Mouse (Mus musculus) adrenal gland, postnatal 36 days (tissue): ENCODE measurements around the gene Ceacam2. TPM values are rescaled to one million over a fixed set of nuclear protein-coding genes. Genes with fewer than 3 reads are reported as not detected.
"Not testable (repeated sequence)": the region's sequence is repeated elsewhere in the genome, so short reads cannot be mapped to it uniquely, and the experiment has no call there.

ENCODE experiments used
- DNase-seq, 2 experiments: peaks; one replicate each; pipeline ENCODE4 v3.0.0; 2021; ENCODE audit warnings: mixed read lengths in 1 of 2
- long read RNA-seq, 2 experiments: library from polyadenylated mRNA; stranded (forward); transcript quantifications; one replicate each; pipeline ENCODE4 v2.0.0; 2021; ENCODE audit warnings: borderline sequencing depth in 2 of 2
- total RNA-seq, 2 experiments: library from RNA; stranded (reverse); gene quantifications; 2 replicates each; pipeline ENCODE4 v1.2.3; 2021

Gene Ceacam2
- total RNA-seq: 1 to 10 TPM; 1.4 to 2.4 TPM
- long read RNA-seq, experiment 1: 0 reads
- long read RNA-seq, experiment 2: 0 reads

GRCm38 (mm10) chr7:25539376-25539907, at the start of gene Ceacam2:
Ceacam2 (minus strand) TSS chr7:25539857.
- not testable (repeated sequence) for DNase-seq

GRCm38 (mm10) chr7:25585351-25586204, 45.9 kb upstream of the Ceacam2 start:
- no peak for DNase-seq

DNA sequence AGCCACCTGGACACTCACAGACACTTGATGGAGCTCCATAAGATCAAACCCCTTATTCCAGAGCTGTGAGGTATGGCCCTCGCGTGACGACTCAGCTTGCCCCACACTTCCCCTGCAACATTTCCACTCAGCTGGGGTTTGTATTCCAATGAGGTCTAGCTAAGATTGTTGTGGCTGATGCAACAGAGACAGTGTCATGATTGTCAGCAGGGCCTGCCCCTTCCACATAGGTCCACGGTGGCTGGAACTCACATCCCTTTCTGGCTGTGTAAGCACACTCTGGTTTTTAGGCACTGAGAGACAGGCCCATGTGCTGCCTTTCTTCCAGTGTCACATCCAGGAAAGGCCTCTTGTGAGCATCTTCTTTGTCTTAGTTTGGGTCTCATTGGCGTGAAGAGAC, 45.0 kb upstream of the Ceacam2 start:
- DNase-seq: no peak

GRCm38 (mm10) chr7:25582301-25582810, 42.7 kb upstream of the Ceacam2 start:
- no peak for DNase-seq

GRCm38 (mm10) chr7:25579441-25579840, 39.8 kb upstream of the Ceacam2 start:
- no peak for DNase-seq

DNA sequence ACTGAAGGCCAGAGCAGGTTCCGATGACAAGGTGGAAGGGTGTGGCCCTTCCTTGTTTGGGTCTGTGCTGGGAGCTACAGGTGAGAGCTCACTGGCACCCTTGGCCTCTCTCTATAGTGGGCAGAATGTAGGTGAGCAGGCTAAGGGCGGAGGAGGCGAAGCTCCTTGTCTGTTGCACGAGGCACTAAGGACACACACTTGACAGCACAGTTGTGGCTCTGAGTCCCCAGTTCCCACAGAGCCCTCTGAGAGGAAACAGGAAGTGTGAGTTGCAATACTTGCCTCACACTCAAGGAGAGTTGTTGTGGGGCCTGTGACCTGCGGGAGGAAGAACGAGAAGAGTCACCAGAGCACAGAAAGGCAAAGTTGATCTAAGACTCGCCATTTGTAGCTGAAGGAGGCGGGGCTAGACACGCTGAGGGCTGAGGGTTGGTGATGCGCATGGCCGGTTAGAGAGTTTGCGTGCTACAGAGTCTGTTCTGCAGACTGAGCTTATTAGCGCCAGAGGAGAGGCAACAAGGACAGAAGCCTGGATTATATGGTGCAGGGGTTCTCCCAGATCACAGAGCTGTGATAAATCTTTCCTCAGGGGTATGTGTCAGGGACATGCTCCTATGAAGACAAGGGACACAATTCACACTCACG, 37.3 kb upstream of the Ceacam2 start:
- not testable (repeated sequence) for DNase-seq

GRCm38 (mm10) chr7:25576308-25576707, 36.7 kb upstream of the Ceacam2 start:
- DNase-seq: not testable (repeated sequence)

GRCm38 (mm10) chr7:25575870-25576269, 36.2 kb upstream of the Ceacam2 start:
- DNase-seq: no peak

GRCm38 (mm10) chr7:25575105-25575504, 35.4 kb upstream of the Ceacam2 start:
- DNase-seq: no peak

DNA sequence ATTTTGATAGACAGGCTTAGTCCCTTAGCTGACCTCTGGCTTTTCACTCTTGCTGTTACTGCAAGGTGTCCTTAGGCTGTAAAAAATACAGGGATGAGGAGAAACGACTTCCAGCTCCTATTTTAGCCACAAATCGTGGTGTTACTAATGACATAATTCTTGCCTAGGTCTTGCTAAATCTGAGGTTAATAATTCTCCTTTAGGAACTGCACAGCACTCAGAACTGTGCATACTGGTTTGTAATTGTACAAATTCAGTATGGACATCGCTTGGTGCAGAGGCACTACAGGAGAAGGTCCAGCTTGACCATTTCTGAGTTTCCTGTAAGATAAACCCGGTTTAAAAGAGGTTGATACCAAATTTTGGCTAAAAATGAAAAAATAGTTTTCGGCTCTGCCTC, 34.1 kb upstream of the Ceacam2 start:
- not testable (repeated sequence) for DNase-seq

DNA sequence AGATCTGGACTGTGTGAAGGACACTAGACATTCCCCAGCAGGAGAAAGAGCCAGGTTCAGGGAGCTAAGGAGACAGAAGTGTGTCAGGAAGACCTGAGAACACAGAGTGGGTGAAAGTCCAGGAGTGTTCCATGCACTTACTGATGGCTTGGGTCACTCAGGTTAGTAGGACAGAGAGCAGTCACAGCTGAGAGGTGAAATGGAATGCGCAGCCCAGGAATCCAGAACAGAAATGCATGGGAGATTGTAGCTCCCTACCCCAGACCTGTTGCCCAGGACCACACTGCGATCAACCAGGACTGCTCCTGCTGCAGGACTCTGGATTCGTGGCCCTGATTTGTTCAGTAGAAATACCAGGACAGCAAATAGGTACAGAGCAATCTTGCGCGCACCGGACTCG, 29.1 kb upstream of the Ceacam2 start:
- DNase-seq: no peak

DNA sequence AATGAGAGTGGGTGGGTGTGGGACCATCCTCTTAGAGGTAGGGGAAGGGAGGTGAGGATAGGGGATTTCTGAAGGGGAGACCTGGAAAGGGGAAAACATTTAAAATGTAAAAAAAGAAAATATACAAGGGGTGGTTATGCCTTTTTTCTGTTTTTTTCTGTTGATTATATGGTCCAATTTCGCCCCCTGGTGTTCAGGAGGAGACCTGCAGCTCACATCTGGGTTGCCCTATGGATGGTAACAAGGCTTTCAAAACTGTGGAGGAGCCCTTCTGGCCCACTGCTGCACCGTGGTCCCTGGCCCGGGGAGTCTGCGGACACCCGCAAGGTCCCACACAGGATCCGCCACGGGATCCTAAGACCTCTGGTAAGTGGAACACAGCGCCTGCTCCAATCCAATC, 1.8 kb upstream of the Ceacam2 start:
- peak in 1 of 2 experiments; percentile 4 for DNase-seq

GRCm38 (mm10) chr7:25539954-25540353, 297 bp upstream of the Ceacam2 start:
- DNase-seq: not testable (repeated sequence)

DNA sequence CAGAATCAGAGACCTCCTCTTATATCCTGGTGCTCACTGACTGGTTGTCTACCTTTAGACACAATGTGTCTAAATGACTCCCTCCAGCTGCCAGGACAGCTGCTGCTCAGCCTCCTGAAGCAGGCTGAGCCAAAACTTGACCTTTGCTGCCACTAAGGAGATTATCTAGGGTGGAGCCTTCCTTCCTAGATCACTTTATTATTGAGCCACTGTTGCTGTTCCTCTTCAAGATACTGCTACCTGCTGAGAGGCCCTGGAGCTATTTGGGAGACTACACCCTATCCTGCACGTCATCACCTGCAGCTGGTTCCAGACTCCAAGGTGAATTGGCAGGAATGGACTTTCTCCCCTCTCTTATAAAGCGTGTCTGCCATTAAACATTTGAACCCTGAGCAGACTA, 8.8 kb downstream of the Ceacam2 start:
- no peak for DNase-seq

GRCm38 (mm10) chr7:25516070-25516777, 23.4 kb downstream of the Ceacam2 start:
- DNase-seq: not testable (repeated sequence)

GRCm38 (mm10) chr7:25515667-25516066, 24.0 kb downstream of the Ceacam2 start:
- not testable (repeated sequence) for DNase-seq

GRCm38 (mm10) chr7:25509925-25510324, 29.7 kb downstream of the Ceacam2 start:
- no peak for DNase-seq

DNA sequence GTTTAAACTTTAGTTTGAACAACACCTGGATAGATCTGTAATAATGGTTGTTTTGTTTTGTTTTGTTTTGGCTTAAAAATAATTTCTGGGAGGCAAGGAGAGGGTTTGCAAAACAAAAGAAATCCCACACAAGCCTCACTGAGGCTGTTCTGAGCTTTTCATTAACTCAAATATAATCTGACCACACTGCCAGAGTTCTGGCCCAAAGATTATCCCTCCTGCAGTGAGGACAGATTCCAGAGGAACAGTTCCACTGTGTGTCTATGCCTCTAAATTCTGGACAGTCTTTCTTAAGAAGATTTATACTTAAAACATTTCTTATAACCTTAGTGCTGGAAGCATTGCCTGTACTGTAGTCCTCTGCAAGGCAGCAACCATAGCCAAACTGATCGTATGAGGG, 45.0 kb downstream of the Ceacam2 start:
- DNase-seq: no peak

GRCm38 (mm10) chr7:25490698-25491097, 49.0 kb downstream of the Ceacam2 start:
- not testable (repeated sequence) for DNase-seq

DNA sequence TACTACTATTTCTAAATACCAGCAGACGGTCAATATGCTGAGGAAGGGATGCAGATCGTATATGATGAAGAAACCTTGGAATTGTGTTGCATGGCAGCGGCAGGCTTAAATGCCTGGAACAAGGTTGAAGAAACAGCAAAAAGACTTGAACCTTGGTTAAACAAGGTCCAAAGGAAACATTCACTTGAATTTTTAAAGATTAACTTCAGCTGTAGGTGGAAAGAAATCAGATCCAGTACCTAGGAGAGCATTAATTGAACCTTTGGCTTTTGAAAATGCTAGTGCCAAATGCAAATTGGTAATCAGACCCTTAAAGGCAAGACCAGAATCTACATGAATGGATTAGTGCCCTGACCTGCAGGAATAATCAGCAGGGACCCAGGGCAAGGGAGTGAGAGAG, 50.3 kb downstream of the Ceacam2 start:
- not testable (repeated sequence) for DNase-seq

GRCm38 (mm10) chr7:25486186-25486585, 53.5 kb downstream of the Ceacam2 start:
- DNase-seq: peak; percentile 41 to 47

GRCm38 (mm10) chr7:25485061-25485460, 54.6 kb downstream of the Ceacam2 start:
- no peak for DNase-seq
